Mouse (Mus musculus) thymus, postnatal 0 days (tissue): ENCODE results near the gene Camta1. TPM values are rescaled to one million over a fixed set of nuclear protein-coding genes. Genes with fewer than 3 reads are reported as not detected.

Experiments used
- DNase-seq: peaks from one replicate; pipeline ENCODE4 v3.0.0-alpha.2; 2015; ENCODE audit warnings: low spot score
- polyA plus RNA-seq: library from polyadenylated mRNA; unstranded; fragments of >200 nt; fragmentation: Nextera tagmentation; extraction: Ambion mirVana; gene quantifications from 2 replicates; pipeline ENCODE4 v1.2.1, GENCODE M21; 2015

Gene Camta1
- polyA plus RNA-seq, 1 experiment from 2014 or later: 122 TPM

- DNase-seq: no peak
Observed at GRCm38 (mm10) chr4:151458686-151459085, 403.0 kb downstream of the Camta1 start.

GRCm38 (mm10) chr4:151454611-151455010 lies 407.1 kb downstream of the Camta1 start:
- no peak for DNase-seq

GRCm38 (mm10) chr4:151454065-151454464 lies 407.6 kb downstream of the Camta1 start:
- DNase-seq: no peak

GRCm38 (mm10) chr4:151451885-151452284 lies 409.8 kb downstream of the Camta1 start:
- DNase-seq: no peak

- DNase-seq: no peak
Observed at GRCm38 (mm10) chr4:151449981-151450380, 411.7 kb downstream of the Camta1 start.

- no peak for DNase-seq
Observed at GRCm38 (mm10) chr4:151448341-151448740, 413.3 kb downstream of the Camta1 start.

- no peak for DNase-seq
Observed at GRCm38 (mm10) chr4:151444665-151445064, 417.0 kb downstream of the Camta1 start.

GRCm38 (mm10) chr4:151438561-151438960 lies 423.1 kb downstream of the Camta1 start:
- DNase-seq: no peak

GRCm38 (mm10) chr4:151437859-151438258 lies 423.8 kb downstream of the Camta1 start:
- no peak for DNase-seq

GRCm38 (mm10) chr4:151425133-151425532 lies 436.5 kb downstream of the Camta1 start:
- no peak for DNase-seq

GRCm38 (mm10) chr4:151422922-151423321 lies 438.8 kb downstream of the Camta1 start:
- DNase-seq: no peak

- no peak for DNase-seq
Observed at GRCm38 (mm10) chr4:151422361-151422760, 439.3 kb downstream of the Camta1 start.

GRCm38 (mm10) chr4:151418344-151418875 lies 443.3 kb downstream of the Camta1 start:
- no peak for DNase-seq

- DNase-seq: no peak
Observed at GRCm38 (mm10) chr4:151415812-151416211, 445.9 kb downstream of the Camta1 start.

GRCm38 (mm10) chr4:151415376-151415775 lies 446.3 kb downstream of the Camta1 start:
- no peak for DNase-seq

GRCm38 (mm10) chr4:151414952-151415351 lies 446.7 kb downstream of the Camta1 start:
- no peak for DNase-seq

- no peak for DNase-seq
Observed at GRCm38 (mm10) chr4:151411641-151412061, 450.0 kb downstream of the Camta1 start.

- DNase-seq: no peak
Observed at GRCm38 (mm10) chr4:151411016-151411415, 450.7 kb downstream of the Camta1 start.

- no peak for DNase-seq
Observed at GRCm38 (mm10) chr4:151409291-151409690, 452.4 kb downstream of the Camta1 start.

GRCm38 (mm10) chr4:151408811-151409210 lies 452.9 kb downstream of the Camta1 start:
- DNase-seq: no peak

GRCm38 (mm10) chr4:151408246-151408645 lies 453.4 kb downstream of the Camta1 start:
- no peak for DNase-seq

- no peak for DNase-seq
Observed at GRCm38 (mm10) chr4:151407129-151407528, 454.5 kb downstream of the Camta1 start.

GRCm38 (mm10) chr4:151404581-151405256 lies 457.0 kb downstream of the Camta1 start:
- no peak for DNase-seq
